Mouse (Mus musculus) small intestine, adult 10 weeks (tissue): ENCODE measurements around the gene Shisa4. TPM values are rescaled to one million over a fixed set of nuclear protein-coding genes. Genes with fewer than 3 reads are reported as not detected.

Experiments
- polyA plus RNA-seq: library from polyadenylated mRNA; stranded (reverse); fragments of 350-450 nt; fragmentation: Illumina TruSeq; extraction: RNeasy Lipid Tissue Mini Kit (QIAGEN cat#74804); gene quantifications from one replicate; pipeline ENCODE4 v1.2.3, GENCODE M21; 2014; ENCODE audit warnings: low replicate concordance

The Shisa4 gene
- not detected for polyA plus RNA-seq

DNA sequence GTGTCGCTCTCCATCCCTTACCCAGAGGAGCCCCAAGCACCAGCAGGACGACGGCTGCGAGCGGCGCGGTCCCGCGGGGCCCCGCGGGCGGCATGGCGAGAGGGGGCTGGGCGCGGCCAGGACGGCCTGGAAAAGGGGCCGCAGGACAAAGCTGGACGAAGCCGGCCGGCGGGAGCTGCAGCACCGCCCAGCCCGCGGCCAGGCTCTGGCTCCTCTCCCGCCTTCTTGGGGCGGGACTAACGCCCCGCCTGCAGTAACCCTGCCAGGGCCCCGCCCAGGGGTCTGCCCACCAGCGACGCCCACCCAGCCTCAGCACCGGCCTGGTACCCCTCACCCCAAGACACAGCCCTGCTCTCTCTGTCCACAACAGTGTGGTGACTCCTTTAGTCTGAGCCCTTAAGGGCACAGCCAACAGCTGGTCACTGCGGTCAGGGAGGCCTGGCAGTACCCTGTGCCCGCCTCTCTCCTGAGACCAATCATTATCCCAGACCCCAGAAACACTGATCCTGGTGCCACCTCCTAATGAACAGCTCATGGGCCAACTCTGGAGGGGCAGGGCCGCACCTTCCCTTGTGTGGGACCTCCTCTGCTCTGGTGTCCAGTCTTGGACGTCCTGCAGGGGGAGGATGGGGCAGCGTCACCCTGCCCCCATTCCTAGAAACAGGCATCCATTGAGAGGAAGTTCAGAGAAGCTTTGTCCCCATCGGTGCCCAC, at the start of gene Shisa4:
Shisa4 (minus strand) TSS at position 370 of the 714 bp plus-strand sequence.

GRCm38 (mm10) chr1:135324571-135324970, 50.5 kb downstream of the Shisa4 start, which contains the start of gene Lmod1:
Gene Lmod1 (plus strand): TSS chr1:135324807.

Other genes with a start within 250 kb of the Shisa4 start
- 0.56 TPM for gene Ptpn7, start 242.5 kb downstream of the Shisa4 start, polyA plus RNA-seq
- 24.0 TPM for gene Arl8a, start 228.4 kb downstream of the Shisa4 start, polyA plus RNA-seq
- not detected for gene Gpr37l1, start 207.6 kb downstream of the Shisa4 start, polyA plus RNA-seq
- gene Elf3, start 116.7 kb downstream of the Shisa4 start, polyA plus RNA-seq, result 11.3 TPM
- 49.5 TPM for gene Rnpep, start 91.2 kb downstream of the Shisa4 start, polyA plus RNA-seq
- 14.5 TPM for gene Timm17a, start 61.5 kb downstream of the Shisa4 start, polyA plus RNA-seq
- gene Lmod1, start 50.4 kb downstream of the Shisa4 start, polyA plus RNA-seq, result 1.7 TPM
- gene Ipo9, start 55.3 kb upstream of the Shisa4 start, polyA plus RNA-seq, result 7.9 TPM
- 4.9 TPM for gene Nav1, start 232.1 kb upstream of the Shisa4 start, polyA plus RNA-seq